Mouse (Mus musculus): ENCODE data around the gene 4930435E12Rik. TPM values are rescaled to one million over a fixed set of nuclear protein-coding genes. Genes with fewer than 3 reads are reported as not detected.

4930435E12Rik gene
- 1.6 TPM for polyA plus RNA-seq (2014; fragmentation: Illumina TruSeq; extraction: RNeasy Lipid Tissue Mini Kit (QIAGEN cat#74804); ENCODE audit: low read depth, low replicate concordance)

GRCm38 (mm10) chr16:38828649-38829048 lies at the start of gene 4930435E12Rik:
Gene 4930435E12Rik, minus strand, starts transcription at chr16:38828749.

GRCm38 (mm10) chr16:38800091-38800490 lies 28.5 kb downstream of the 4930435E12Rik start, which contains the start of gene Upk1b:
Gene Upk1b, minus strand, starts transcription at chr16:38800328.

Other genes starting within 250 kb of the 4930435E12Rik start
- 20.9 TPM for gene Arhgap31, start 115.5 kb downstream of the 4930435E12Rik start, polyA plus RNA-seq (2014; fragmentation: Illumina TruSeq; extraction: RNeasy Lipid Tissue Mini Kit (QIAGEN cat#74804); ENCODE audit: low read depth, low replicate concordance)
- 59.9 TPM for gene B4galt4, start 86.5 kb downstream of the 4930435E12Rik start, polyA plus RNA-seq (2014; fragmentation: Illumina TruSeq; extraction: RNeasy Lipid Tissue Mini Kit (QIAGEN cat#74804); ENCODE audit: low read depth, low replicate concordance)
- gene Upk1b, start 28.4 kb downstream of the 4930435E12Rik start, polyA plus RNA-seq (2014; fragmentation: Illumina TruSeq; extraction: RNeasy Lipid Tissue Mini Kit (QIAGEN cat#74804); ENCODE audit: low read depth, low replicate concordance): 52.5 TPM
- 3.5 TPM for gene Igsf11, start 63.9 kb upstream of the 4930435E12Rik start, polyA plus RNA-seq (2014; fragmentation: Illumina TruSeq; extraction: RNeasy Lipid Tissue Mini Kit (QIAGEN cat#74804); ENCODE audit: low read depth, low replicate concordance)

All from adipose tissue, adult 10 weeks (tissue).